Comparison of ENCODE assay signal across 8 mouse cellular contexts in genomic region chr11:34228758-34229364, GRCm38 (mm10). TPM values are rescaled to one million over a fixed set of nuclear protein-coding genes. Genes with fewer than 3 reads are reported as not detected.
DNase-seq lines count a peak whose midpoint lies in the region; TF ChIP-seq lines count a peak whose summit lies in the region.

No protein-coding gene starts in this region.

- no peaks in the 10 kb centered on the region for H3K4me1 ChIP-seq in lung, adult 2 months (ENCODE audit: control insufficient read depth, insufficient read depth, low read length)

- intact Hi-C loops in heart, postnatal 14 days (cut with DNase I), result loop anchor here (5.0 kb wide), 1 partner anchor 588 kb away; no protein-coding TSS in a partner anchor

- peak; percentile 58 for TF ChIP-seq CTCF in lung, adult 2 months (IDR thresholded peaks at IDR 0.05; ENCODE audit: insufficient read depth, low read length)

- no peak overlapping the region for H3K4me3 ChIP-seq in lung, adult 2 months (replicated peaks; ENCODE audit: extremely low read depth, low read depth, low read length)

- DNase-seq in CD4-positive, CD25-positive, alpha-beta regulatory T cell, adult 2 months (ENCODE audit: low read depth, low spot score), result peak; percentile 66
- DNase-seq in adrenal gland, adult 8-10 months, result peak; percentile 19
- peak; percentile 80 for DNase-seq in embryo, embryonic 11 days
- peak; percentile 36 to 68 for DNase-seq in heart, postnatal 14 days
- peak; percentile 56 to 88 for DNase-seq in layer of hippocampus, adult 18-20 months (ENCODE audit: low spot score in 2 of 2)
- DNase-seq in lung, adult 2 months, result peak; percentile 29
- DNase-seq in retina, adult 2 months (ENCODE audit: low read depth, low spot score), result peak; percentile 3
- peak; percentile 78 for DNase-seq in thymus, postnatal 4 days

- TF ChIP-seq POLR2A in lung, adult 2 months (IDR thresholded peaks at IDR 0.05; ENCODE audit: borderline replicate concordance, extremely low read depth, low read depth, low read length), result no peak

- WGBS in lung, adult 2 months, result 36% methylated on average over 6 of the region's 6 CpGs

RNA-seq across cellular contexts. Expression of gene Foxi1, which starts 21.0 kb away (rescaled TPM):
- not detected for total RNA-seq in adrenal gland, adult 8-10 months (2022)
- total RNA-seq in heart, postnatal 14 days (2021), result not detected
- not detected for total RNA-seq in layer of hippocampus, adult 18-20 months (2021)
- 0.07 TPM in 1 of 2 replicates, not detected in the other for polyA plus RNA-seq in lung, adult 2 months (2012; rRNA removed)

Comparison
In these comparisons a context has a peak if more than half of its experiments do, and no peak if none do; other contexts are left out.
1. DNase-seq: peak in every context shown above with its lines; median percentile 80 in embryo, embryonic 11 days; 78 in thymus, postnatal 4 days; 72 in layer of hippocampus, adult 18-20 months; 66 in CD4-positive, CD25-positive, alpha-beta regulatory T cell, adult 2 months; 52 in heart, postnatal 14 days; 29 in lung, adult 2 months; 19 in adrenal gland, adult 8-10 months; 3 in retina, adult 2 months.